Mouse (Mus musculus) Muller cell, postnatal 12 days (primary cell): ENCODE data around the gene Ss18l1.

ENCODE experiments used
- DNase-seq: peaks from one replicate; pipeline ENCODE4 v3.0.0-alpha.2; 2015; ENCODE audit errors: inconsistent ontology term

Gene Ss18l1

GRCm38 (mm10) chr2:180042256-180042857 is at the start of gene Ss18l1, which contains the start of gene Psma7:
Gene Ss18l1 (plus strand): TSS chr2:180042509.
Gene Psma7 (minus strand): TSS chr2:180042433.
- DNase-seq = peak; percentile 95

GRCm38 (mm10) chr2:179993071-179993470 is 49.2 kb upstream of the Ss18l1 start:
- DNase-seq = no peak

- no peak for DNase-seq
Measured at GRCm38 (mm10) chr2:179998431-179998830, 43.9 kb upstream of the Ss18l1 start.

- no peak for DNase-seq
Measured at GRCm38 (mm10) chr2:180001635-180002034, 40.7 kb upstream of the Ss18l1 start.

- no peak for DNase-seq
Measured at GRCm38 (mm10) chr2:180005656-180006351, 36.5 kb upstream of the Ss18l1 start.

GRCm38 (mm10) chr2:180006352-180007017 is 35.8 kb upstream of the Ss18l1 start:
- DNase-seq = no peak

- no peak for DNase-seq
Measured at GRCm38 (mm10) chr2:180010686-180011085, 31.6 kb upstream of the Ss18l1 start.

GRCm38 (mm10) chr2:180011370-180011769 is 30.9 kb upstream of the Ss18l1 start:
- no peak for DNase-seq

GRCm38 (mm10) chr2:180013686-180014085 is 28.6 kb upstream of the Ss18l1 start:
- no peak for DNase-seq

GRCm38 (mm10) chr2:180017632-180018031 is 24.7 kb upstream of the Ss18l1 start:
- DNase-seq = no peak

GRCm38 (mm10) chr2:180018573-180018972 is 23.7 kb upstream of the Ss18l1 start:
- no peak for DNase-seq

GRCm38 (mm10) chr2:180020091-180020661 is 22.1 kb upstream of the Ss18l1 start:
- no peak for DNase-seq

GRCm38 (mm10) chr2:180020919-180021318 is 21.4 kb upstream of the Ss18l1 start:
- DNase-seq = no peak

GRCm38 (mm10) chr2:180022751-180023150 is 19.6 kb upstream of the Ss18l1 start:
- DNase-seq = no peak

- peak; percentile 100 for DNase-seq
Measured at GRCm38 (mm10) chr2:180024401-180025098, 17.8 kb upstream of the Ss18l1 start, which contains the start of gene Lsm14b. Gene Lsm14b (plus strand): TSS chr2:180024987.

GRCm38 (mm10) chr2:180025135-180025860 is 17.0 kb upstream of the Ss18l1 start:
- DNase-seq = peak; percentile 62

- no peak for DNase-seq
Measured at GRCm38 (mm10) chr2:180025861-180026200, 16.5 kb upstream of the Ss18l1 start.

- DNase-seq = no peak
Measured at GRCm38 (mm10) chr2:180027768-180028167, 14.5 kb upstream of the Ss18l1 start.

GRCm38 (mm10) chr2:180031270-180031669 is 11.0 kb upstream of the Ss18l1 start:
- DNase-seq = no peak

GRCm38 (mm10) chr2:180032925-180033324 is 9.4 kb upstream of the Ss18l1 start:
- peak; percentile 80 for DNase-seq

GRCm38 (mm10) chr2:180033956-180034355 is 8.4 kb upstream of the Ss18l1 start:
- DNase-seq = peak; percentile 71
